Mouse (Mus musculus) R1 (cell line): ENCODE data around the gene Ctu2.
A peak's percentile ranks its signal among the peaks of the same experiment; 100 is the strongest.

ENCODE experiments used
- DNase-seq: peaks from one replicate; pipeline ENCODE4 v3.0.0-alpha.2; 2018; ENCODE audit warnings: low read depth, low spot score

Ctu2 gene

GRCm38 (mm10) chr8:122475580-122476320 lies at the start of gene Ctu2, which contains the start of gene Rnf166:
TSS of gene Ctu2 (plus strand) at chr8:122476143.
TSS of gene Rnf166 (minus strand) at chr8:122476064.
- peak; percentile 88 for DNase-seq

GRCm38 (mm10) chr8:122426145-122426544 lies 49.8 kb upstream of the Ctu2 start:
- DNase-seq = no peak

DNA sequence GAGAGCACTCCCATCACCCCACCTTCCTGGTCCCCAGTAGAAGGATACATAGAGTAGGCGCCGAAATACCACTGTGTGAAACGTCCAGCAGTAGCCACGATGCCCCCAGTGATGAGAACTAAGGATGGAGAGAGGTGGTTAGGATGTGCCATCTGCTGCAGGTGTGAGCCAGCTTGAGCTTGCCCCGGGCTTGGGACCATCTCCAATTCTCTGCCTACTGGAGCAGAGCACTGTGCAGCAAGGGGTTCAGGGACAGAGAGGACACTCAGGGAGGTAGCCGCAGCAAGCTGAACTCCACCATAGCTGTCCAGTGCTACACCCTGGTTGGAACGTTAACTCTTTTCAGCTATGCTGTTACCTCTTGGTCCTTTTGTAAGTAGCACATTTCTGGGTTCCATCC lies 48.3 kb upstream of the Ctu2 start:
- DNase-seq = no peak

- no peak for DNase-seq
Measured at GRCm38 (mm10) chr8:122428163-122428562, 47.8 kb upstream of the Ctu2 start.

GRCm38 (mm10) chr8:122430058-122430636 lies 45.8 kb upstream of the Ctu2 start:
- no peak for DNase-seq

- no peak for DNase-seq
Measured at GRCm38 (mm10) chr8:122430646-122431045, 45.3 kb upstream of the Ctu2 start.

DNA sequence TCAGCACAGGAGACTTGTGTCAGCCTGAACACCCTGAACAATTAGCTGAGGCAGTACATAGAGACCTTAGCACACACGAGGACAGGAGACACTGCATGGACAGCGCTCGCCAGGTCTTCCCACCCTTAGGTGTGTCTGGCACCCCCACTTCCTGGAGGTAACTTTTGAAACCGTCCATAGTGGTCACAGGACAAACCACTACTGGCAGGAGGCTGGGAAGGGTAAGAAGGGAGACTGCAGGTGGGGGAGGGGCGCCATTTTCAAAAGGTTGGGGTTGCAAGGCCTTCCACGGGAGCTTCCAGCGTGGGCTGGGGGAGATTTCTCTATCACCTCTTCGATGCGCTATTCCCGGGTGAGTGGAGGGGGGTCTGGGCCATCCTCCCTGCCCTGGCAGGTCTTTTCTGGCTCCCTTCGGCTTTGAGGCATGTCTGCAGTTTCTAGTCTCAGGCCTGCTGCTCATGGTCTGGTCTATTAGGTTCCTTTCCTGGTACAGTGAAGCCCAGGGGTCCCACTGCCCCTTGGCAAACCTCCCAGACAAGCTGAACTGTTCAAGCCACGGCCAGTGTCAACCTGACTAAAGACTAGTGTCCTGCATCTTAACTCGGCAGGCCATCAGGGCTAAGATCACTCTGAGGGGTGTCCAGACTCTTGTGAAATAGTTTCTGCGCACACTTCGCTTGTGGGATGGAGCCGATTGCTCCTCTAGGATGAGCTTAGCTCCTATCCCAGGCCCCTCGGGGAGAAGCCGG lies 44.1 kb upstream of the Ctu2 start:
- no peak for DNase-seq

DNA sequence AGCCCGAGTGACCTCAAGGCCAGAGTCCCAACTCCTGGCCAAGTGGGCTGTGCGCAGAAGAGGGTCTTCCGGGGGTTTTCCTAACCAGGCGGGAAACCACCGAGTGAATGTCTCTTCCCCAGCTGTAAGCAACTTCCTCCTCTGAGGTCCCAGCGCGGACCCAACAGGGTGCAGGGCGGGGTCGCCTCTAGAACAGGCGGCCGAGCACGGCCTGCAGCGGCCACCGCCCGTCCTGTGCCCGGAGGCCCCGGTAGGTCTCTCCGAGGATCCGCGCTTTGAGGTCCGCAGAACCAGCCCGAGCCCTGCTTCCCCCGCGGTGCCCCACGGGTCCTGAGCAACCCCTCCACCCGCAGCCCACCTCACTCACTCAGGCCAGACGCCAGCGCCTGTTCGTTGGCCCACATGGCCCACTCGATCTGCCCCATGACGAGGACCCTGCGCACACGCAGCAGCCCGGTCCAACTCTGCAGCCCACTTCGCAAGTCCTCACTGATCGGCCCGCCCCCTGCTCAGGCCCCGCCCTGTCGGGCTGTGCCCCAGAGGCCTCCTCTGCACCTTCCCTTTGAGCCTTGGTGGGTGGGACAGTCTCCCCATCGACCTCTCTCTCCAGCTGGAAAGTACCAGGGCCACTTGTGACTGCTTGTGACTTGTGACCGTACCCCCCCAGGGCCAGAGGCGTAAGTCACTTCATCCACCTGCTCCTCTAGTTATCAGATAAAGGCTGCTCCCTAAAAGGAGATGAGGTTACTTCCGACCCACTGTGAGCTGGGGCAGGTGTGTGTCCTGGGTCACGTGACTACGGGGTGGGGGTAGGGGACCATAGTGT lies 43.3 kb upstream of the Ctu2 start, which contains the start of gene Cyba:
Gene Cyba, minus strand, starts transcription at position 488 of the 826 bp plus-strand sequence.
- DNase-seq = peak; percentile 78

DNA sequence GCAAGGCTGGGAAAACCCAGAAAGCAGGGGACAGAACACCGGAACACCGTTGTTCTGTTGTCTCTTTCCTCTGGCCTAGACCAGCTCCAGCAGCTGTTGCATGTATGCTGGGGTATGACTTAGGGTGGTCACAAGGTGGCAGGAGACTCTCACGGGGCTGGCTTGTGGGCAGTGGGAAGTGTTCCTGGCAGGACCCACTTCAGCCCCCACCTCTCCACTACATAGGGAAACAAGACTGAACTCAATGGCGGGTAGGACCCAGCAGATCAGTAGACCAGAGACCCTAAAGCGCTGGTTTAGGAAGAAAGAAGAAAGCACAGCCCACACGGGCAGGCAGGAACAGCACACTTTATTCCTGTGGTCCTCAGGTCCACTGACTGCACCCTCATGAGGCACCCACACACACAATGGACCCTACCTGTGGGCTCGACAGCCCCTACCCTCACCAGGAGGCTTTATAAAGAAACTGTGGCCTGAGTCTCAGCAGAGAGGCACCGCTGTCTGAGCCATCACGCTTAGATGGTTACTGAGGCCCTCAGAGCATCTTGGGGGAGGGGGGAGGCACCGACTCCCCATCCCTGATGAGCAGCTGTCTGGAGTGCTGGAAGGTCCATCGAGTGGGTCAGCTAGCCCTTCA lies 42.6 kb upstream of the Ctu2 start:
- DNase-seq = no peak

DNA sequence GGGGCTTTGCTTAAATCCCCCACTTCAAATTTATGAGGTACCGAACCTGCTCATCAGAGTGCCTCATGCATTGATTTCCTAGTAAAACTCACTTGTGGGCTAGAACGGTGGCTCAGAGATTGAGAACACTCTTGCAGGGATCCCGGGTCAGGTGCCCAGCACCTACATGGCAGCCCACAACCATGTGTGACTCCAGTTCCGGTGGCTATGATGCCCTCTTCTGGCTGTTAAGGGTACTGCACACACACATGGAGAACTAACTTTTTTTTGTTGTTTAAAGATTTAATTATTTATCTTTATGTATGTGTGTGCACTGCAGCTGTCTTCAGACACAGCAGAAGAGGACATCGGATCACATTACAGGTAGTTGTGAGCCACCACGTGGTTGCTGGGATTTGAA lies 40.6 kb upstream of the Ctu2 start:
- peak; percentile 73 for DNase-seq

- no peak for DNase-seq
Measured at GRCm38 (mm10) chr8:122436146-122436545, 39.8 kb upstream of the Ctu2 start.

DNA sequence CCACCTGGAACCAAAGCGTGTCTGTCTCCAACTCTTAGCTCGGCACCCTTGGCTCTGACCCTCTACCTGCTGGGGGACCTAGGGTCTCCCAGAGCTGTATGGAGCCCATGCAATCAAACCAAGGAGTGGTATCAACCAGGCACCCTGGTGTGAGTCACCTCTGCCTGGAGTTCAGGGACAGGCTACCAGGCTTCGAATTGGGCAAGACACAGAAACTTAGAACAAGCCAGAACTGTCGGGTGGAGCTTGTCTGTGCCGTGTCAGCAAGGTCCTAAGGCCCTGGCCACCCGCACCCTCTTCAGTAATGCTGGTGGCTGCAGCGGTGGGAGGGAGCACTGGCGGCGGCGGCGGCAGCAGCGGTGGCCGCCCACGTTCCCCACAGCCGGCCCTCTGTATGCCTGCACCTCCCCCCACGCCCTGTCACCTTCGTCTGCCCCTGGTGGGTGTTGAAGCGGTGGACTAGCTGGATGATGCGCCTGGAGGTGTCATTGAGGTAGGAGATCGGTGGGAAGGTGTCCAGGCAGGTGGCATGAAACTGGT lies 39.3 kb upstream of the Ctu2 start:
- DNase-seq = no peak

- no peak for DNase-seq
Measured at GRCm38 (mm10) chr8:122437708-122438331, 38.1 kb upstream of the Ctu2 start.

GRCm38 (mm10) chr8:122439336-122439735 lies 36.6 kb upstream of the Ctu2 start:
- DNase-seq = no peak

GRCm38 (mm10) chr8:122441326-122441725 lies 34.6 kb upstream of the Ctu2 start:
- no peak for DNase-seq

GRCm38 (mm10) chr8:122442356-122442755 lies 33.6 kb upstream of the Ctu2 start:
- DNase-seq = no peak

GRCm38 (mm10) chr8:122442781-122443180 lies 33.2 kb upstream of the Ctu2 start:
- DNase-seq = peak; percentile 40

GRCm38 (mm10) chr8:122443262-122444006 lies 32.5 kb upstream of the Ctu2 start, which contains the start of gene Mvd:
TSS of gene Mvd (minus strand) at chr8:122443422.
- peak; percentile 99 for DNase-seq

- DNase-seq = peak; percentile 91
Measured at GRCm38 (mm10) chr8:122444058-122444748, 31.7 kb upstream of the Ctu2 start.
